In the genomic region with DNA sequence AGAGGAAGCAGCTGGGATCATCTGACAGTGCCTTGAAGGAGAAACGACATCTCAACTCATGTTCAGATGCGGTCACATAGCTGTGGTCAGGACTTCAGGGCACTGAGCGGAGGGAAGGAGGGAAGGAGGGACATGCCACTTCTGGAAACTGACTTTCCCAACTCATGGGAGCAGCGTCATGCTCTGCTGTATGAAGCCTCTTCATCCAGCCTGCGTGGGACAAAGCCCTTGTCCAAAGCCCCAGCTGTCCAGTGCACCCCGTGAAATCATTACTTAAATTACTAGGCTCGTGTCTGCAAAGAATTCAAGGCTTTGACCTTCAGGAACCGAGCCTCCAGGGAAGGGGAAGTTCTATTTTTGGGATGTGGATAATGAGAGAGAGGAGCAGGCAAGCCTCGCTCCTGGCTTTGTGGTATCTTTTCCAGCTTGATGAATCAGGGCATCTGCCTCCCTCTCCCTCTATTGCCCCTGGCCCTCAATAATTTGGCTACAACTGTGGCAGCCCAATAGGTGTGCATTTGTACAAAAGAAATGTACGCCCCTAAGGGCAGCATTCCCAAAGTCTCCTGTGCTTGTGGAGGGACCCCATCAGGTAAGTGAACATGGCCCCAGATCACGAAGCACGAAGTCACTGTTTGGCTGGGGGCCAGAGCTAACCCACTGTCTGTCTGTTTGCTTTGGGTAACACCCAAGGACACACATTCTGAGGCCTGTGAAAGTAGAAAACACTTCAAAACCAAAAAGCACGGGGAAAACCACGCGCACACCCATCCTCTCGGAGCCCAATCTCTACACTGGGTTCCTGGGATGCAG, we compare ENCODE assay signal across 9 mouse cellular contexts. TPM values are rescaled to one million over a fixed set of nuclear protein-coding genes. Genes with fewer than 3 reads are reported as not detected.
DNase-seq lines count a peak whose midpoint lies in the region; ATAC-seq lines count a peak whose summit lies in the region.
"Had no signal": no experiment of that assay in that cellular context is flagged by ENCODE, and none has a peak within 500 bp of the region (broad histone marks: within the 10 kb centered on the region; RNA-seq: fewer than 3 reads in every experiment).

No protein-coding gene starts in this region.

- no peak overlapping the region for H3K4me3 ChIP-seq in forebrain, embryonic 13.5 days
- no peak overlapping the region for H3K4me3 ChIP-seq in hindbrain, embryonic 14.5 days (replicated peaks; ENCODE audit: low read length)
- H3K4me3 ChIP-seq: neural tube, embryonic 12.5 days had no signal

- H3K9ac ChIP-seq in forebrain, embryonic 13.5 days = no peak overlapping the region
- H3K9ac ChIP-seq in hindbrain, embryonic 14.5 days = no peak overlapping the region
- H3K9ac ChIP-seq: neural tube, embryonic 12.5 days had no signal

- peak; percentile 74 to 75 for DNase-seq in cerebellum, postnatal 14 days
- no peak for DNase-seq in cerebellum, postnatal 36 days
- DNase-seq in 416B (ENCODE audit: low read depth) = peak; percentile 27
- peak; percentile 30 to 60 for DNase-seq in kidney, postnatal 25 days
- no peak for DNase-seq in left cerebral cortex, postnatal 25 days (ENCODE audit: low spot score in 2 of 2)
- DNase-seq in hindbrain, embryonic 14.5 days (ENCODE audit: low spot score) = no peak

- ATAC-seq in granulocyte monocyte progenitor cell, adult 5-6 weeks (replicated peaks; ENCODE audit: poor library complexity, severe bottlenecking) = 0 out of 2 replicates have a peak, but pooled peaks have one; percentile 39
- no peak for ATAC-seq in forebrain, embryonic 13.5 days
- ATAC-seq in hindbrain, embryonic 14.5 days (ENCODE audit: low FRiP score) = no peak

- H3K27ac ChIP-seq in forebrain, embryonic 13.5 days = no peak overlapping the region
- no peak overlapping the region for H3K27ac ChIP-seq in hindbrain, embryonic 14.5 days
- H3K27ac ChIP-seq: neural tube, embryonic 12.5 days had no signal

- no peaks in the 10 kb centered on the region for H3K36me3 ChIP-seq in forebrain, embryonic 13.5 days (ENCODE audit: poor library complexity, severe bottlenecking)
- H3K36me3 ChIP-seq in hindbrain, embryonic 14.5 days (replicated peaks; ENCODE audit: control insufficient read depth, insufficient read depth) = no peaks in the 10 kb centered on the region
- H3K36me3 ChIP-seq: neural tube, embryonic 12.5 days had no signal

- H3K27me3 ChIP-seq in forebrain, embryonic 13.5 days = no peaks in the 10 kb centered on the region; the same call in 1 of the 2 replicates
- no peaks in the 10 kb centered on the region for H3K27me3 ChIP-seq in hindbrain, embryonic 14.5 days (ENCODE audit: control insufficient read depth, insufficient read depth, low read length)

- H3K9me3 ChIP-seq in forebrain, embryonic 13.5 days (replicated peaks) = no peaks in the 10 kb centered on the region
- H3K9me3 ChIP-seq in hindbrain, embryonic 14.5 days (ENCODE audit: control insufficient read depth, low read length) = no peaks in the 10 kb centered on the region
- H3K9me3 ChIP-seq: neural tube, embryonic 12.5 days had no signal

- WGBS in forebrain, embryonic 13.5 days = 67% methylated on average over 16 of the region's 16 CpGs
- 59% methylated on average over 16 of the region's 16 CpGs for WGBS in hindbrain, embryonic 14.5 days

- H3K4me2 ChIP-seq in forebrain, embryonic 13.5 days = no peak overlapping the region
- no peak overlapping the region for H3K4me2 ChIP-seq in hindbrain, embryonic 14.5 days (replicated peaks)
- H3K4me2 ChIP-seq: neural tube, embryonic 12.5 days had no signal

- peaks cover 13% of the 10 kb centered on the region; the same call in 1 of the 2 replicates for H3K4me1 ChIP-seq in forebrain, embryonic 13.5 days
- no peaks in the 10 kb centered on the region; the same call in 1 of the 2 replicates for H3K4me1 ChIP-seq in hindbrain, embryonic 14.5 days (replicated peaks; ENCODE audit: control insufficient read depth, insufficient read depth, low read length)

- intact Hi-C loops in left cerebral cortex, postnatal 25 days (cut with DNase I) = no loop called here

RNA-seq across cellular contexts. Expression of gene Sphk1, which starts 7.6 kb away (rescaled TPM):
- not detected in 2 replicates for total RNA-seq in granulocyte monocyte progenitor cell, adult 5-6 weeks (2014; fragmentation: Nextera tagmentation)
- total RNA-seq in granulocyte monocyte progenitor cell, adult 5-6 weeks (2017) = not detected in 2 replicates
- total RNA-seq in left cerebral cortex, postnatal 25 days (2021) = 1 to 10 TPM; 4.9 to 5.5 TPM
- 0.98 and 2.2 TPM in 2 replicates for polyA plus RNA-seq in forebrain, embryonic 13.5 days (2015; fragmentation: Nextera tagmentation; extraction: Ambion mirVana)
- polyA plus RNA-seq in hindbrain, embryonic 14.5 days (2014; fragmentation: Nextera tagmentation; extraction: Ambion mirVana) = 4.0 and 4.1 TPM in 2 replicates

RNA-seq across cellular contexts. Expression of gene Prpsap1, which starts 29.1 kb away (rescaled TPM):
- 79.6 and 83.4 TPM in 2 replicates for total RNA-seq in granulocyte monocyte progenitor cell, adult 5-6 weeks (2014; fragmentation: Nextera tagmentation)
- total RNA-seq in granulocyte monocyte progenitor cell, adult 5-6 weeks (2017) = 26.0 and 53.2 TPM in 2 replicates
- 10 to 100 TPM; 65.7 to 76.2 TPM for total RNA-seq in left cerebral cortex, postnatal 25 days (2021)
- polyA plus RNA-seq in forebrain, embryonic 13.5 days (2015; fragmentation: Nextera tagmentation; extraction: Ambion mirVana) = 178 and 184 TPM in 2 replicates
- 162 and 173 TPM in 2 replicates for polyA plus RNA-seq in hindbrain, embryonic 14.5 days (2014; fragmentation: Nextera tagmentation; extraction: Ambion mirVana)

RNA-seq across cellular contexts. Expression of gene Qrich2, which starts 57.1 kb away (rescaled TPM):
- not detected in 2 replicates for total RNA-seq in granulocyte monocyte progenitor cell, adult 5-6 weeks (2014; fragmentation: Nextera tagmentation)
- not detected in 2 replicates for total RNA-seq in granulocyte monocyte progenitor cell, adult 5-6 weeks (2017)
- total RNA-seq in left cerebral cortex, postnatal 25 days (2021) = not detected
- polyA plus RNA-seq in forebrain, embryonic 13.5 days (2015; fragmentation: Nextera tagmentation; extraction: Ambion mirVana) = 0.09 TPM in 1 of 2 replicates, not detected in the other
- 0.09 TPM in 1 of 2 replicates, not detected in the other for polyA plus RNA-seq in hindbrain, embryonic 14.5 days (2014; fragmentation: Nextera tagmentation; extraction: Ambion mirVana)
- polyA plus RNA-seq: neural tube, embryonic 12.5 days had no signal

RNA-seq across cellular contexts. Expression of gene Ube2o, which starts 58.2 kb away (rescaled TPM):
- total RNA-seq in granulocyte monocyte progenitor cell, adult 5-6 weeks (2014; fragmentation: Nextera tagmentation) = 5.2 and 6.8 TPM in 2 replicates
- total RNA-seq in granulocyte monocyte progenitor cell, adult 5-6 weeks (2017) = 5.4 and 6.6 TPM in 2 replicates
- total RNA-seq in left cerebral cortex, postnatal 25 days (2021) = 100 to 1,000 TPM; 117 to 119 TPM
- polyA plus RNA-seq in forebrain, embryonic 13.5 days (2015; fragmentation: Nextera tagmentation; extraction: Ambion mirVana) = 11.9 and 12.1 TPM in 2 replicates
- 27.5 and 28.5 TPM in 2 replicates for polyA plus RNA-seq in hindbrain, embryonic 14.5 days (2014; fragmentation: Nextera tagmentation; extraction: Ambion mirVana)

Comparison
In these comparisons a context has a peak if more than half of its experiments do, and no peak if none do; other contexts are left out.
1. DNase-seq: peak in cerebellum, postnatal 14 days (2 of 2), 416B (single experiment) and kidney, postnatal 25 days (2 of 2); none in cerebellum, postnatal 36 days (0 of 2), left cerebral cortex, postnatal 25 days (0 of 2) and hindbrain, embryonic 14.5 days (single experiment).
2. RNA of gene Sphk1, which starts 7.6 kb away (total RNA-seq): 4.9 to 5.5 TPM in left cerebral cortex, postnatal 25 days; not detected in granulocyte monocyte progenitor cell, adult 5-6 weeks; every median in the first group is over 4 times any median in the second.